Mouse (Mus musculus): ENCODE measurements at regions not wholly inside any gene's neighbourhood (a gene's known extent, or its start where the extent isn't known, plus 50 kb on each side); places are given as distances from the start of the nearest gene placed in this dataset.
"Not testable (repeated sequence)": the region's sequence is repeated elsewhere in the genome, so short reads cannot be mapped to it uniquely, and the experiment has no call there.

DNA sequence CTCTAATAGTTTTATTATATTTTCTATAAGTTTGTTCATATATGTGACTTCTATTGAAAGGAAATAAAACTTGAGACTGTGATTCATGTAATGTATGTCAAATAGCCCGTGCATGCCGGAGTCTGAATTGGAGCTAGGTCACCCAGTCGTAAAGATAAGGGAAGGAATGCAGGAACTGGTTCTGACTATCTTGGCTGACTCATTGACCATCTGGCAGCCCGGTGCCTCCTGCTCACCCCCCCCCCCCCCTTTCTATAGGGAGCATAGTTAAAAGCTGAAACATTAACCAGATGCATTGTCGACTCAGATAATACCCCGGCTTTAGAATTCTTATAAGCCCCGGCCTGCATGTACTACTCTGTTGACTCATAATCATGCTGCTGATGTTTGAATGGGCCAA lies 160.5 kb upstream of the Zfp804a start:
- not testable (repeated sequence) for TF ChIP-seq CTCF (IDR thresholded peaks at IDR 0.05; ENCODE audit: control insufficient read depth, insufficient read depth, insufficient read length); CEBPB (IDR thresholded peaks at IDR 0.05; ENCODE audit: low read depth)
